Mouse (Mus musculus) cerebellum, adult 2 months (tissue): Measurements from ENCODE around the gene Amn.

Source experiments
- CTCF ChIP-seq: fragments of 200-500 bp; IDR thresholded peaks from 2 replicates; pipeline ENCODE4 v1.5.1; 2011; ENCODE audit warnings: low read depth, mild to moderate bottlenecking, control low read depth, low read length, moderate library complexity, borderline replicate concordance; ENCODE audit not compliant: insufficient read depth
- POLR2A ChIP-seq: fragments of 200-500 bp; IDR thresholded peaks from 2 replicates; pipeline ENCODE4 v1.6.1; 2011; ENCODE audit warnings: low read length, control low read depth, borderline replicate concordance; ENCODE audit not compliant: insufficient read depth

DNA sequence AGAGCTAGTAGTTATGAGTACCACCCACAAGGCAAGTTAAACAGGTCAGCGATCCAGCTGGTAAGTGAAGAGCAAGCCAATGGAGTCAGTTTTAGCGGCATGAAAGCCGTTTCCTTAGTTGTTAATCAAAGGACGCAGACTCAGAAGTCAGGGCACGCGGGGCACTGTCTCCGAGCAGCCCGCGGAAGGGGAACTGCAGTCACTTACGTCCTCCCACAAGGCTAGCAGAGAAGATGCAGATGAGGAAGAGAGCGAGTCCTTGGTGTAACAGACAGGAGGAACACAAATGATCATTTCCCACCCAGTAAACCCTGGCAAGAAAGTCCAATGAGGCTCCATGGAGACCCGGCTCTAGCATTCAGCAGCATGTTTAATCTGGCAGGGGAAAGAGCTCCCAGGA, 38.4 kb downstream of the Amn start:
- TF ChIP-seq CTCF (no peak), POLR2A (no peak)
